Mouse (Mus musculus) bone marrow macrophage, adult 2 months (primary cell): ENCODE measurements at regions not wholly inside any gene's neighbourhood (a gene's known extent, or its start where the extent isn't known, plus 50 kb on each side); places are given as distances from the start of the nearest gene placed in this dataset.

ENCODE experiments used
- CTCF ChIP-seq: IDR thresholded peaks from 2 replicates; pipeline ENCODE4 v1.5.1; 2012; ENCODE audit warnings: low read depth, mild to moderate bottlenecking, low read length, moderate library complexity
- POLR2A ChIP-seq: IDR thresholded peaks from 2 replicates; pipeline ENCODE4 v1.6.1; 2012; ENCODE audit warnings: mild to moderate bottlenecking, low read depth, low read length, borderline replicate concordance

DNA sequence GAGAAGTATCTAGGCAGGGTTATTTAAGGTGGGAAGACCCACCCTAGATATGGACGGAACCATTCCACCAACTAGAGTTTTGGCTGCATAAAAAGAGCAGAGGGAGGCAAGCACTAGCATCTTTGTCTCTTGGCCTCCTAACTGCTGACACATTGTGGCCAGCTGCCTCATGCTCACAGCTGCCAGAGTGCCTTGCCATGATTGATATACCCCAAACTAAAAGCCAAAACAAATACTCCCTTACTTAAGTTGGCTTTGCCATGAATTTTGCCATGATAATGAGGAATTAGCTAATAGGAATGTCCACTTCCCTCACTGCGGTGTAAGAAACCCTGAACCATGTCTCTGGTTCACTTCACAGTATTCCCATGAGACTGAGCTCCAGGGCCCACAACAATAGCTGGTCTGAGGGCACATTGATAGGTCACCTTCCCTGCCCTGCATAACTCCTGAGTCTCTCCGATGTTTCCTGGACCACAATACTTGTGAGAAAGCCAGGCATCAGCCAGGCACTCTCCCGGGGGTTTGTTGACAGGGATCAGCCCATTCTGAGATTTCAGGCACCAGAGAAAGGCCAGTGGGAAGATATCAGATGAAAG lies 344.5 kb downstream of the 1500009L16Rik start:
- no peak for TF ChIP-seq CTCF
- no peak for TF ChIP-seq POLR2A
